Mouse (Mus musculus): ENCODE results near the gene Becn1.

Gene Becn1

GRCm38 (mm10) chr11:101315665-101316500 lies 13.8 kb upstream of the Becn1 start, which contains the start of gene Psme3:
Gene Psme3, plus strand, starts transcription at chr11:101316213.
- peak; percentile 91 for DNase-seq (ENCODE audit: low spot score)

- DNase-seq (ENCODE audit: low spot score) = no peak
These were observed 13.1 kb upstream of the Becn1 start for GRCm38 (mm10) chr11:101315082-101315650.

- no peak for DNase-seq (ENCODE audit: low spot score)
These were observed 12.5 kb upstream of the Becn1 start for GRCm38 (mm10) chr11:101314567-101314966.

- DNase-seq (ENCODE audit: low spot score) = no peak
These were observed 10.1 kb upstream of the Becn1 start for GRCm38 (mm10) chr11:101312150-101312549.

- no peak for DNase-seq (ENCODE audit: low spot score)
These were observed 9.0 kb upstream of the Becn1 start for GRCm38 (mm10) chr11:101311083-101311482.

- DNase-seq (ENCODE audit: low spot score) = no peak
These were observed 5.7 kb upstream of the Becn1 start for GRCm38 (mm10) chr11:101307744-101308143.

- no peak for DNase-seq (ENCODE audit: low spot score)
These were observed 635 bp downstream of the Becn1 start for GRCm38 (mm10) chr11:101301299-101302003.

GRCm38 (mm10) chr11:101300881-101301280 lies 1.2 kb downstream of the Becn1 start:
- no peak for DNase-seq (ENCODE audit: low spot score)

GRCm38 (mm10) chr11:101295191-101295590 lies 6.9 kb downstream of the Becn1 start:
- DNase-seq (ENCODE audit: low spot score) = peak; percentile 45

GRCm38 (mm10) chr11:101291231-101291630 lies 10.9 kb downstream of the Becn1 start:
- DNase-seq (ENCODE audit: low spot score) = no peak

GRCm38 (mm10) chr11:101287306-101287705 lies 14.8 kb downstream of the Becn1 start:
- DNase-seq (ENCODE audit: low spot score) = no peak

- DNase-seq (ENCODE audit: low spot score) = no peak
These were observed 18.3 kb downstream of the Becn1 start for GRCm38 (mm10) chr11:101283805-101284204.

- DNase-seq (ENCODE audit: low spot score) = peak; percentile 58
These were observed 19.2 kb downstream of the Becn1 start for GRCm38 (mm10) chr11:101282896-101283295.

- DNase-seq (ENCODE audit: low spot score) = no peak
These were observed 21.2 kb downstream of the Becn1 start for GRCm38 (mm10) chr11:101280837-101281236.

GRCm38 (mm10) chr11:101279193-101279569 lies 22.9 kb downstream of the Becn1 start:
- no peak for DNase-seq (ENCODE audit: low spot score)

- DNase-seq (ENCODE audit: low spot score) = peak; percentile 93
These were observed 23.6 kb downstream of the Becn1 start, which contains the start of the genes Cntd1 and Coa3 for GRCm38 (mm10) chr11:101278223-101279192. Gene Cntd1, plus strand, starts transcription at chr11:101279012. Gene Coa3, minus strand, starts transcription at chr11:101279114.

GRCm38 (mm10) chr11:101277381-101278222 lies 24.5 kb downstream of the Becn1 start:
- DNase-seq (ENCODE audit: low spot score) = no peak

GRCm38 (mm10) chr11:101276319-101277070 lies 25.6 kb downstream of the Becn1 start:
- DNase-seq (ENCODE audit: low spot score) = no peak

- DNase-seq (ENCODE audit: low spot score) = no peak
These were observed 26.8 kb downstream of the Becn1 start for GRCm38 (mm10) chr11:101275309-101275708.

GRCm38 (mm10) chr11:101272446-101272845 lies 29.6 kb downstream of the Becn1 start:
- no peak for DNase-seq (ENCODE audit: low spot score)

Measured in retina, embryonic 14.5 days (tissue).